Mouse (Mus musculus): ENCODE measurements around the gene Mepe. TPM values are rescaled to one million over a fixed set of nuclear protein-coding genes. Genes with fewer than 3 reads are reported as not detected.

Gene Mepe
- total RNA-seq (2022): not detected

GRCm38 (mm10) chr5:104325029-104325428 is at the start of gene Mepe:
Mepe (plus strand) TSS chr5:104325329.
- DNase-seq (ENCODE audit: low spot score in 2 of 2): no peak

DNA sequence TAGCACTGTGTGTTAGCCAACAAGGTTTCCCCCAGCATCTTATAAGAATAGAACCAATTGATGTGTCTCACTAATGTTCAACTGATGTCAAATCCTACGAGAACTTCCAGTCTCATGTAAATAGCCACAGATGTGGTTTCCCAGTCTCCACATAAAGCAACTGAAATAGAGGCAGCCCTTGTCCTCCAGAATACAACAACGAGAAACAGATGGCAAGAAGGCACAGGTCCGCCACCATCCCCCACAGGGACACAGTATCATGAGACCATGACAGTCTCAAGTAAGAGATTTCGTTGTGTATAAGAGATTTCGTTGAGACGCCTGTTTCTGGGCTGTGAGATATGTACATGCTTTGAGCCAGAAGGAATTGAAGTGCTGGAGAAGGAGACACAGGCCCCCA is 30.9 kb upstream of the Mepe start:
- no peak for DNase-seq (ENCODE audit: low spot score in 2 of 2)

GRCm38 (mm10) chr5:104298994-104299393 is 26.1 kb upstream of the Mepe start, which contains the start of gene Ibsp:
Ibsp (plus strand) TSS chr5:104299171.
- DNase-seq (ENCODE audit: low spot score in 2 of 2): peak in 1 of 2 experiments; percentile 3

GRCm38 (mm10) chr5:104314073-104314472 is 11.1 kb upstream of the Mepe start:
- no peak for DNase-seq (ENCODE audit: low spot score in 2 of 2)

DNA sequence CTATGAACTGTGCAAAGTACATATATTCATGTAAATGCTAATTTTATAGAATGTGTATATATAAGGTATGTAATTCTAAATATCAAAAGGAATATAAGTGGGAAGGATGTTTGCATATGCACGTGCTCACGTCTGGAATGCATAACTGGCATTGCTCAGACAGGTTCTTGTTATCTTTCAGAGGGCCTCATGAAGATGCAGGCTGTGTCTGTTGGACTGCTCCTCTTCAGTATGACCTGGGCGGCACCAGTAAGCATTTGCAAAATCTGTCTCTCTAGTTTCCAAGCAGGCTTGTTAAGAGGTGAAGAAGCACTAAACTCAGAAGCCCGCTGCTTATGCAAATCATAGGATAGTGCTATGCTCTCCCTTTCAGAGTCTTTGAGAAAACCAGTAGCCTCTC is 1.8 kb downstream of the Mepe start:
- DNase-seq (ENCODE audit: low spot score in 2 of 2): no peak

GRCm38 (mm10) chr5:104327389-104327788 is 2.3 kb downstream of the Mepe start:
- no peak for DNase-seq (ENCODE audit: low spot score in 2 of 2)

- DNase-seq (ENCODE audit: low spot score in 2 of 2): no peak
Observed at GRCm38 (mm10) chr5:104327876-104328275, 2.7 kb downstream of the Mepe start.

DNA sequence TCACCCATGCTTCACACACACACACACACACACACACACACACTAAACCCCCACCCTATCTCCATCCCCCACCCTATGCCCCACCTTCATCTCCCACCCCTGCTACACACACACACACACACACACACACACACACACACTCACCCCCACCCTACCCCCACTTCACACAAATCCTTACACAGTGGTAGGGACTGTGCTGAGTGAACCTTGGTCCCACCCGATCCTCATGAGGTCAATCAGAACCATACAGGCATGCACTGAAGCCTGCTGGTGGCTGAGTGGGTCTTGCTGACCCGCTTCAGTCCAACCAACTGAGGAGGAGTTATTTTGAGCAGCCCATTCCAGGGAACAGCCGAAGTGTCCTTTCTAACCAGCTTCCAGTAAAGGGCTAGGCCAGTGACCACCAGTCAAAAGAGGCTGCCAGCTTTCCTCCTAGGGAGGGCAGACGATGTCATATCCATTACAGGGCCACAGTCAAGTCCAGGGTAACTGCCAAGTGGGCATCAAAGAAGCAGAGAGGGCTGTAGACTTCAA is 3.3 kb downstream of the Mepe start:
- no peak for DNase-seq (ENCODE audit: low spot score in 2 of 2)

GRCm38 (mm10) chr5:104329381-104329780 is 4.3 kb downstream of the Mepe start:
- DNase-seq (ENCODE audit: low spot score in 2 of 2): no peak

- DNase-seq (ENCODE audit: low spot score in 2 of 2): no peak
Observed at GRCm38 (mm10) chr5:104330088-104330487, 5.0 kb downstream of the Mepe start.

DNA sequence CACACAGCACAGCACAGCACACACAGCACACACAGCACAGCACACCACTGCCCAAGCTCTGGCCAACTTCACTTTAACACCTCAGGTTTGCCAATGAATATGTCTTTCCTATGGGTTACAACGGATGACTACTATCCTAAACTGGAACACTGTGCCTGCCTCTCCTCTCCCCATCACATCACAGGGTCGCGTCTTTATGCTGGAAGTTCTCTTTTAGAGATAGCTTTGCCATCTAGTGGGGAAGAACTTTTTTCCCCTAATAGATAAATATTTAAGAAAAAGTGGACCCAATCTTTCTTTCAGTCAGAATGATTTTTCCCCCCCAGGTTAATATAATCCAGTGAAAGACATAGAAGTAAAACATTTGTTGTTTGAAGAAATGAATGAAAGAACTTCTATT is 7.2 kb downstream of the Mepe start:
- no peak for DNase-seq (ENCODE audit: low spot score in 2 of 2)

GRCm38 (mm10) chr5:104333231-104333640 is 8.1 kb downstream of the Mepe start:
- DNase-seq (ENCODE audit: low spot score in 2 of 2): peak in 1 of 2 experiments; percentile 71

GRCm38 (mm10) chr5:104333643-104334042 is 8.5 kb downstream of the Mepe start:
- DNase-seq (ENCODE audit: low spot score in 2 of 2): no peak

- DNase-seq (ENCODE audit: low spot score in 2 of 2): no peak
Observed at GRCm38 (mm10) chr5:104334516-104334915, 9.4 kb downstream of the Mepe start.

DNA sequence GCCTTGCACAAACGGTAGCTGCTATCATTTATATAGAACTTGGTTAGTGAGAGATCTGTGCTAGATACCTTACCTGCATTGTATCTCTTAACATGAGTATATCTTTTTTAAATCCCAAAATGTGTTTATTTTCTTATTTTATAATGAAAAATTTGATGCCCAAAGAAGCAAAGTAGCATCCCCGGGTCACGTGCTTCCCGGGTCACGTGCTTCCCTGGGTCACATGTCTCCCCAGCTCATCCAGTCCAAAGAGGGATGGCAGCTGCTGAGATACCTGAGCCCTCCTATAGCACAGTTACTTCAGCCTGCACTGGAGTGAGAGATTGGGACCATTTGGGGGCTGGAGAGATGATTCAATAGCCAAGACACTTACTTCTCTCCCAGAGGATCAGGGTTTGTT is 10.8 kb downstream of the Mepe start:
- DNase-seq (ENCODE audit: low spot score in 2 of 2): no peak

GRCm38 (mm10) chr5:104337491-104337890 is 12.4 kb downstream of the Mepe start:
- DNase-seq (ENCODE audit: low spot score in 2 of 2): no peak

GRCm38 (mm10) chr5:104339009-104339408 is 13.9 kb downstream of the Mepe start:
- DNase-seq (ENCODE audit: low spot score in 2 of 2): peak in 1 of 2 experiments; percentile 24

- no peak for DNase-seq (ENCODE audit: low spot score in 2 of 2)
Observed at GRCm38 (mm10) chr5:104339706-104340512, 14.8 kb downstream of the Mepe start.

DNA sequence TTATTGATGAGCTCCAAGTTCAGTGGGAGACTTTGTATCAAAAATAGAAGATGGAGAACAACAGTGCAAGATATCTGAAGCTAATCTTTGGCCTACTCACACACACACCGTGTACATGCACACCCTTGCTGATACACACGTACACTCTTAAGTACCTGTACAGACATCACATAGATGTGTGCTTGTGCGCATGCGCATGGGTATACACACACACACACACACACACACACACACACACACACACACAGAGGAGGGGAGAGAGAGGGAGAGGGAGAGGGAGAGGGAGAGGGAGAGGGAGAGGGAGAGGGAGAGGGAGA is 15.3 kb downstream of the Mepe start:
- no peak for DNase-seq (ENCODE audit: low spot score in 2 of 2)

DNA sequence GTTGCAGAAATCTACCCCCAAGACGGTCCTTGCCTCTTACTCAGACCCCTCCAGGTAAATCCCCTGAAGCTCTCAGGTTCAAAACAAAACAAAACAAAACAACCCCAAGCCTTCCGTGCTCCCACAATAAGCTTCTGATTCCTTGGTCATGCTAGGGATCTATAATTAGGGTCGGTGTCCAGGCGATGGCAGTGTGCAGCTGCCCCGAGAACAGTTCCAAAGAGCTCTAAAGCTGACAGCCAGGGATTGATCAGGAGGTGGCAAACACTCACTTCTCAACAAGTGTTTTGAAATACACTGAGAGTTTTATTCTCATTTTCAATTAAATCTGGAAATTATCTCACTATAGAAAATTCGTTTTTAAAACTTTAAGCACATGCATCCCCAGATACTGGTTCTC is 17.8 kb downstream of the Mepe start:
- no peak for DNase-seq (ENCODE audit: low spot score in 2 of 2)

DNA sequence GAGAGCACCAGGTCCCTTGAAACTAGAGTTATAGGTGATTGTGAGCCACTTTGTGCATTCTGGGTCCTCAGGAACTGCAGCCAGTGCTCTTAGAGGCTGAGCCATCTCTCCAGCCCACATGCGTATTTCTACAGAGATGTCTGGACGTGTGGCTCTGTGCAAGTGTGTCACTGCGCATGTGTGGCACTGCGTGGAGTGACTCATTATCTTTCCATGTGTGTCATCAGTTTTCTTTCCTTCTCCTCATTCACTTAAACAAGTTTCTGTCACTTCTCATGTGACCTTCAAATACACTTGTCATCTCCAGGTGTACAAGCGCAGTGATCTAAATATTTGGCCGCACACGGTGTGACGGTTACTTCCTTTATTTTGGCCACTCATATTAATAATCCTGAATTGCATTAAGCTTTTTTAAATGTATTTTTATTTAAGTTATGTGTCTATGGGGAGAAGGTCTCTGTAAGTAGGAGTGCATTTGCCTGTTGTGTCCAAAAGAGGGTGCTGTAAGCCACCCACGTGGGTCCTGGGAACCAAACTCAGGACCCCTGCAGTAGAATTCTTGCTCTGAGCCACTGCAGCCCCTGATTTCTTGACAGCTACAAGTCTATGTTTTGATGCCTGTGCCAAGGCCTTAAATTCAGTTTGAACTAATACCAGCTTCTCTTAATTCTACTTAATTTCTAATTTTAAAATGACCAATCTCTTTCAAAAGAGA is 19.6 kb downstream of the Mepe start:
- no peak for DNase-seq (ENCODE audit: low spot score in 2 of 2)

DNA sequence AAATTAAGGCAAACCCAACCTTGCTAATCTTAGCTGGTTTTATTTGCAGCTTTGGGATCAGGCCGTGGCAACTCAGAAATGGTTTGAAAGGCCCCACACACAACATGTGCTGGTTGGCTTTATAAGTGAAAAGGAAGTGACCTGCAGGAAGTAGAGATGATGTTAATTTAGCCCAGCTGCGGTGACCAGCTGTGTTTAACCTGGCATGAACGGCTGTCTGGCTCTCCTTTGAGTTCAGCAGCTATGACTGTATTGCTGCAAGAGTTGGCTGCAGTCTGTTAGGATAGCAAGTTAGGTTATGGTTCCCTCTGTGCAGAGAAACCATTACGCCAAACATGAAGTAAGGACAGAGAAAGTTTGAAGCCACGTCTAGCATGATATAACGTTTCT is 20.1 kb downstream of the Mepe start:
- DNase-seq (ENCODE audit: low spot score in 2 of 2): no peak

- DNase-seq (ENCODE audit: low spot score in 2 of 2): no peak
Observed at GRCm38 (mm10) chr5:104351041-104351440, 25.9 kb downstream of the Mepe start.
